Mouse (Mus musculus): ENCODE measurements around the gene Ssh3.

Ssh3 gene

GRCm38 (mm10) chr19:4240247-4240668, 28.7 kb downstream of the Ssh3 start:
- DNase-seq = no peak

GRCm38 (mm10) chr19:4234548-4234947, 34.4 kb downstream of the Ssh3 start:
- no peak for DNase-seq

GRCm38 (mm10) chr19:4232651-4233050, 36.3 kb downstream of the Ssh3 start:
- DNase-seq = no peak

GRCm38 (mm10) chr19:4232186-4232572, 36.8 kb downstream of the Ssh3 start:
- no peak for DNase-seq

- DNase-seq = peak; percentile 98
Measured at GRCm38 (mm10) chr19:4231253-4232185, 37.5 kb downstream of the Ssh3 start, which contains the start of gene Pold4. Gene Pold4 (plus strand): TSS chr19:4231899.

GRCm38 (mm10) chr19:4230415-4230814, 38.6 kb downstream of the Ssh3 start:
- peak; percentile 18 for DNase-seq

GRCm38 (mm10) chr19:4229451-4230076, 39.4 kb downstream of the Ssh3 start:
- DNase-seq = no peak

GRCm38 (mm10) chr19:4228891-4229290, 40.1 kb downstream of the Ssh3 start:
- no peak for DNase-seq

- peak; percentile 67 for DNase-seq
Measured at GRCm38 (mm10) chr19:4227894-4228678, 40.9 kb downstream of the Ssh3 start.

- DNase-seq = no peak
Measured at GRCm38 (mm10) chr19:4227446-4227845, 41.5 kb downstream of the Ssh3 start.

- DNase-seq = no peak
Measured at GRCm38 (mm10) chr19:4226779-4227178, 42.2 kb downstream of the Ssh3 start.

GRCm38 (mm10) chr19:4222165-4222564, 46.8 kb downstream of the Ssh3 start:
- DNase-seq = no peak

GRCm38 (mm10) chr19:4220957-4221743, 47.8 kb downstream of the Ssh3 start:
- DNase-seq = no peak

- no peak for DNase-seq
Measured at GRCm38 (mm10) chr19:4220416-4220815, 48.6 kb downstream of the Ssh3 start.

GRCm38 (mm10) chr19:4219943-4220342, 49.0 kb downstream of the Ssh3 start:
- DNase-seq = no peak

GRCm38 (mm10) chr19:4218784-4219183, 50.2 kb downstream of the Ssh3 start:
- no peak for DNase-seq

GRCm38 (mm10) chr19:4218293-4218692, 50.7 kb downstream of the Ssh3 start:
- no peak for DNase-seq

- DNase-seq = no peak
Measured at GRCm38 (mm10) chr19:4217855-4218254, 51.1 kb downstream of the Ssh3 start.

GRCm38 (mm10) chr19:4217140-4217539, 51.8 kb downstream of the Ssh3 start:
- no peak for DNase-seq

GRCm38 (mm10) chr19:4216041-4216685, 52.8 kb downstream of the Ssh3 start:
- DNase-seq = no peak

GRCm38 (mm10) chr19:4215451-4215840, 53.5 kb downstream of the Ssh3 start:
- no peak for DNase-seq
